Mouse (Mus musculus) C2C12 (cell line): ENCODE measurements around the gene Nrf1. TPM values are rescaled to one million over a fixed set of nuclear protein-coding genes. Genes with fewer than 3 reads are reported as not detected.

Source experiments
- H3K27me3 ChIP-seq: one replicate; pipeline ENCODE4 v1.6.1; 2011; ENCODE audit not compliant: control insufficient read depth, insufficient read depth, insufficient read length
- H3K36me3 ChIP-seq: one replicate; pipeline ENCODE4 v1.6.1; 2011; ENCODE audit not compliant: control insufficient read depth, insufficient read depth
- H3K4me3 ChIP-seq: one replicate; pipeline ENCODE4 v1.5.1; 2011; ENCODE audit warnings: mild to moderate bottlenecking, control low read depth; ENCODE audit not compliant: poor library complexity, insufficient read depth, severe bottlenecking
- H3K79me2 ChIP-seq: one replicate; pipeline ENCODE4 v1.6.1; 2011; ENCODE audit not compliant: control insufficient read depth, insufficient read depth
- H3K79me3 ChIP-seq: one replicate; pipeline ENCODE4 v1.6.1; 2011; ENCODE audit warnings: low read depth, control low read depth
- H3ac ChIP-seq: one replicate; pipeline ENCODE3; 2011; ENCODE audit warnings: low read depth; ENCODE audit not compliant: control insufficient read depth, insufficient read length
- CEBPB ChIP-seq: IDR thresholded peaks from one replicate; pipeline ENCODE4 v1.6.1; 2011; ENCODE audit warnings: low read depth, mild to moderate bottlenecking, control low read depth, moderate library complexity
- CTCF ChIP-seq: IDR thresholded peaks from one replicate; pipeline ENCODE4 v1.5.1; 2011; ENCODE audit not compliant: control insufficient read depth, insufficient read depth, insufficient read length
- FOSL1 ChIP-seq: IDR thresholded peaks from one replicate; pipeline ENCODE4 v1.8.0; 2011; ENCODE audit warnings: mild to moderate bottlenecking, low read length; ENCODE audit not compliant: poor library complexity, insufficient read depth, severe bottlenecking
- MAX ChIP-seq: IDR thresholded peaks from one replicate; pipeline ENCODE4 v1.6.1; 2011; ENCODE audit warnings: mild to moderate bottlenecking, control low read depth
- MYOD1 ChIP-seq: IDR thresholded peaks from one replicate; pipeline ENCODE4 v1.6.1; 2011; ENCODE audit warnings: low read depth; ENCODE audit not compliant: control insufficient read depth, insufficient read length
- MYOG ChIP-seq: IDR thresholded peaks from one replicate; pipeline ENCODE4 v1.6.1; 2011; ENCODE audit not compliant: control insufficient read depth, insufficient read length; ENCODE audit errors: extremely low read depth
- USF1 ChIP-seq: IDR thresholded peaks from one replicate; pipeline ENCODE4 v1.6.1; 2011; ENCODE audit warnings: low read depth, mild to moderate bottlenecking, control low read depth, moderate library complexity
- polyA plus RNA-seq: library from polyadenylated mRNA; unstranded; fragments of >200 nt; fragmentation: generic; extraction: Trizol; gene quantifications from one replicate; pipeline ENCODE4 v1.2.1, GENCODE M21; 2012; ENCODE audit warnings: missing spikeins

Nrf1 gene
- polyA plus RNA-seq, 1 experiment, result 33.7 TPM

- Histone ChIP-seq H3K79me3 (peaks cover 86% of the 10 kb centered on the region), H3K79me2 (peaks cover 100% of the 10 kb centered on the region), H3K4me3 (no peak overlapping the region), H3ac (no peak overlapping the region), H3K36me3 (peaks cover 3% of the 10 kb centered on the region), H3K27me3 (no peaks in the 10 kb centered on the region)
- TF ChIP-seq MYOD1 (no peak), CEBPB (no peak), FOSL1 (no peak), MYOG (no peak), USF1 (no peak), MAX (no peak), CTCF (no peak)
Observed at GRCm38 (mm10) chr6:30062544-30062943, 14.8 kb downstream of the Nrf1 start.

GRCm38 (mm10) chr6:30065369-30065768, 17.6 kb downstream of the Nrf1 start:
- no peaks in the 10 kb centered on the region for H3K27me3 ChIP-seq
- no peak overlapping the region for H3K4me3 ChIP-seq
- H3ac ChIP-seq, result no peak overlapping the region
- peaks cover 82% of the 10 kb centered on the region for H3K79me3 ChIP-seq
- TF ChIP-seq CTCF, result no peak
- TF ChIP-seq MYOD1, result no peak
- TF ChIP-seq MAX, result no peak
- no peak for TF ChIP-seq USF1
- no peak for TF ChIP-seq MYOG
- no peak for TF ChIP-seq CEBPB
- no peak for TF ChIP-seq FOSL1
- peaks cover 3% of the 10 kb centered on the region for H3K36me3 ChIP-seq
- H3K79me2 ChIP-seq, result peaks cover 100% of the 10 kb centered on the region

GRCm38 (mm10) chr6:30066746-30067145, 19.0 kb downstream of the Nrf1 start:
- H3K36me3 ChIP-seq, result peaks cover 3% of the 10 kb centered on the region
- peaks cover 100% of the 10 kb centered on the region for H3K79me2 ChIP-seq
- no peak overlapping the region for H3K4me3 ChIP-seq
- TF ChIP-seq CTCF (no peak), CEBPB (no peak), MAX (no peak)
- H3ac ChIP-seq, result no peak overlapping the region
- no peaks in the 10 kb centered on the region for H3K27me3 ChIP-seq
- peaks cover 83% of the 10 kb centered on the region for H3K79me3 ChIP-seq

- no peak for TF ChIP-seq USF1
- no peak for TF ChIP-seq MYOD1
- TF ChIP-seq CEBPB, result no peak
- no peak for TF ChIP-seq FOSL1
- TF ChIP-seq MYOG, result no peak
- no peak for TF ChIP-seq MAX
- TF ChIP-seq CTCF, result no peak
- Histone ChIP-seq H3K4me3 (no peak overlapping the region), H3K79me3 (peaks cover 77% of the 10 kb centered on the region), H3K79me2 (peaks cover 100% of the 10 kb centered on the region), H3K27me3 (no peaks in the 10 kb centered on the region), H3ac (no peak overlapping the region), H3K36me3 (no peaks in the 10 kb centered on the region)
Observed at GRCm38 (mm10) chr6:30072476-30072875, 24.7 kb downstream of the Nrf1 start.

- H3K79me3 ChIP-seq, result peaks cover 69% of the 10 kb centered on the region
- H3K4me3 ChIP-seq, result no peak overlapping the region
- H3K79me2 ChIP-seq, result peaks cover 95% of the 10 kb centered on the region
- no peak overlapping the region for H3ac ChIP-seq
- TF ChIP-seq MYOD1 (no peak), CTCF (no peak), FOSL1 (no peak), USF1 (no peak), MYOG (no peak)
- no peaks in the 10 kb centered on the region for H3K27me3 ChIP-seq
- no peaks in the 10 kb centered on the region for H3K36me3 ChIP-seq
Observed at GRCm38 (mm10) chr6:30078938-30079529, 31.2 kb downstream of the Nrf1 start.

- H3K36me3 ChIP-seq, result no peaks in the 10 kb centered on the region
- peaks cover 68% of the 10 kb centered on the region for H3K79me3 ChIP-seq
- no peaks in the 10 kb centered on the region for H3K27me3 ChIP-seq
- H3ac ChIP-seq, result no peak overlapping the region
- peaks cover 95% of the 10 kb centered on the region for H3K79me2 ChIP-seq
- TF ChIP-seq CEBPB, result no peak
- H3K4me3 ChIP-seq, result no peak overlapping the region
Observed at GRCm38 (mm10) chr6:30081339-30081738, 33.6 kb downstream of the Nrf1 start.

GRCm38 (mm10) chr6:30083307-30083706, 35.5 kb downstream of the Nrf1 start:
- no peak overlapping the region for H3K4me3 ChIP-seq
- TF ChIP-seq USF1 (no peak), MYOD1 (no peak), MYOG (no peak)
- H3K27me3 ChIP-seq, result no peaks in the 10 kb centered on the region
- no peaks in the 10 kb centered on the region for H3K36me3 ChIP-seq
- H3K79me2 ChIP-seq, result peaks cover 97% of the 10 kb centered on the region
- no peak overlapping the region for H3ac ChIP-seq
- H3K79me3 ChIP-seq, result peaks cover 68% of the 10 kb centered on the region
